Mouse (Mus musculus): ENCODE results near the gene Fam117b. TPM values are rescaled to one million over a fixed set of nuclear protein-coding genes. Genes with fewer than 3 reads are reported as not detected.

The Fam117b gene
- polyA plus RNA-seq, 1 experiment from 2014 or later: 45.3 TPM

Other genes starting within 250 kb of the Fam117b start
- 332 and 347 TPM in 2 replicates for gene Sumo1, start 242.2 kb upstream of the Fam117b start, polyA plus RNA-seq (2015; fragmentation: Nextera tagmentation; extraction: Ambion mirVana)
- 139 and 149 TPM in 2 replicates for gene Nop58, start 228.0 kb upstream of the Fam117b start, polyA plus RNA-seq (2015; fragmentation: Nextera tagmentation; extraction: Ambion mirVana)
- 9.4 and 11.1 TPM in 2 replicates for gene Bmpr2, start 149.6 kb upstream of the Fam117b start, polyA plus RNA-seq (2015; fragmentation: Nextera tagmentation; extraction: Ambion mirVana)
- 51.8 and 53.7 TPM in 2 replicates for gene Ica1l, start 130.2 kb downstream of the Fam117b start, polyA plus RNA-seq (2015; fragmentation: Nextera tagmentation; extraction: Ambion mirVana)
- 9.1 and 11.1 TPM in 2 replicates for gene Carf, start 185.2 kb downstream of the Fam117b start, polyA plus RNA-seq (2015; fragmentation: Nextera tagmentation; extraction: Ambion mirVana)
- gene Wdr12, start 185.6 kb downstream of the Fam117b start, polyA plus RNA-seq (2015; fragmentation: Nextera tagmentation; extraction: Ambion mirVana): 51.0 and 52.5 TPM in 2 replicates

Measured in midbrain, embryonic 16.5 days (tissue).